Mouse (Mus musculus) heart, embryonic 15.5 days (tissue): ENCODE results near the gene 1700034I23Rik. TPM values are rescaled to one million over a fixed set of nuclear protein-coding genes. Genes with fewer than 3 reads are reported as not detected.
"Not testable (repeated sequence)": the region's sequence is repeated elsewhere in the genome, so short reads cannot be mapped to it uniquely, and the experiment has no call there.

Experiments
- ATAC-seq: fragments of 200-750 bp; cut with Nextera tagmentation; replicated peaks from 2 replicates; pipeline ENCODE4 v1.8.0; 2017; ENCODE audit warnings: low read depth, moderate TSS enrichment; ENCODE audit not compliant: insufficient number of reproducible peaks, insufficient read depth, low FRiP score
- H3K27ac ChIP-seq: fragments of 300-500 bp; sonication (generic); 2 replicates; pipeline ENCODE4 v1.5.1; 2015; ENCODE audit warnings: mild to moderate bottlenecking, inconsistent platforms
- H3K27me3 ChIP-seq: fragments of 300-500 bp; sonication (generic); 2 replicates; pipeline ENCODE4 v1.6.1; 2015; ENCODE audit warnings: inconsistent platforms
- H3K36me3 ChIP-seq: fragments of 300-500 bp; sonication (generic); 2 replicates; pipeline ENCODE4 v1.6.1; 2015; ENCODE audit warnings: mild to moderate bottlenecking, inconsistent platforms
- H3K4me1 ChIP-seq: fragments of 300-500 bp; sonication (generic); replicated peaks from 2 replicates; pipeline ENCODE4 v1.6.1; 2015; ENCODE audit warnings: inconsistent platforms
- H3K4me2 ChIP-seq: fragments of 300-500 bp; sonication (generic); 2 replicates; pipeline ENCODE4 v1.6.1; 2015; ENCODE audit warnings: inconsistent platforms, mild to moderate bottlenecking, moderate library complexity
- H3K4me3 ChIP-seq: fragments of 300-500 bp; sonication (generic); 2 replicates; pipeline ENCODE4 v1.5.1; 2015; ENCODE audit warnings: mild to moderate bottlenecking, inconsistent platforms
- H3K9ac ChIP-seq: fragments of 300-500 bp; sonication (generic); 2 replicates; pipeline ENCODE4 v1.6.1; 2015; ENCODE audit warnings: mild to moderate bottlenecking, inconsistent platforms
- H3K9me3 ChIP-seq: fragments of 300-500 bp; sonication (generic); replicated peaks from 2 replicates; pipeline ENCODE4 v1.6.1; 2016; ENCODE audit warnings: inconsistent platforms
- WGBS: fragments of 180-500 bp; shearing (Covaris S2); methylation state at CpG from one replicate; pipeline ENCODE4 v1.1.7; 2015; ENCODE audit warnings: mixed read lengths; 5-methylcytosine and 5-hydroxymethylcytosine counted together
- polyA plus RNA-seq: library from polyadenylated mRNA; unstranded; fragments of >200 nt; fragmentation: Nextera tagmentation; extraction: Ambion mirVana; gene quantifications from 2 replicates; pipeline ENCODE4 v1.2.1, GENCODE M21; 2015

The 1700034I23Rik gene
- polyA plus RNA-seq: 0.13 TPM in 2 replicates

DNA sequence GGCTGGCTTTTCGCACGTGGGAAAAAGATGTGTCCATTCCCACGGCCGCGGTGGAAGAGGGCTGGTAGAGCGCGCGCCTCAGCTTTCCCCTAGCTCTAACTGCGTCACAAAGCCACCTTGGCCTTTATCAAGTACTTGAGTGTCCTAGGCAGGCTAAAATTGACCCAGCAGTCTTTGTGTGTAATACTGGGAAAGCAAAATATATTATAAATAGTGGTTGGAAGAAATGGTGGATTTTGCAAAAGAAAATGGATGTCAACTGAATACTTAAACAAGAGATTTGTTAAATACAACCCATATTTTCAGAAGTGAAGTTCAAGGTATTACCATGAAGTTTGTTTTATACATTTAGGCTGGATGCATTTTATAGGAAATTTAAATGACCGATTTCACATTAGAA lies at the start of gene 1700034I23Rik:
Gene 1700034I23Rik (minus strand): TSS at position 101 of the 400 bp plus-strand sequence.
- H3K4me1 ChIP-seq: not testable (repeated sequence)

DNA sequence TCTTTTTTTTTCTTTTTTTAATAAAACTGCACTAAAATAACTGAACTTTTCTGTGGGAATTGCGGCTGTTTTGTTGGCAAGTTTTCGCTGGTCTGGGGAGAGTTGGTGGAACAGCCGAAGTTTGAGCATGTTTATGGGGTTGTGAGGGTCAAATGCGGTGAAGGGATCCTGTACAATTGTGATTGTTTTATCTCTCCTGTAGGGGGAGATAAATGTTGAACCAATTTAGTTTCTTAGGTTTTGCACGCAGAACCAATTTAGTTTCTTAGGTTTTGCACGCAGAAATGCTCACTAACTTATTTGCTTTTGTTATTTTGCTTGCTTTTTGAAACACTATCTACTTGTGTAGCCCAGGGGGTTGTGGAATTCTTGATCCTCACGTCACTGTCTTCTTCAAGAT lies 49.0 kb upstream of the 1700034I23Rik start:
- Histone ChIP-seq H3K9ac (peak overlapping the region; percentile 85), H3K9me3 (no peaks in the 10 kb centered on the region), H3K4me3 (peak overlapping the region; percentile 84), H3K27ac (peak overlapping the region; percentile 93; the same call in 1 of the 2 replicates), H3K4me1 (peaks cover 6% of the 10 kb centered on the region), H3K4me2 (peak overlapping the region; percentile 96), H3K27me3 (0 out of 2 replicates have a peak, but pooled peaks cover 2% of the 10 kb centered on the region), H3K36me3 (no peaks in the 10 kb centered on the region)
- ATAC-seq: no peak
- WGBS: 10% methylated on average over 7 of the region's 7 CpGs

More for the DNA sequence above, at the start of gene 1700034I23Rik:
- not testable (repeated sequence) for H3K4me2 ChIP-seq, H3K4me3 ChIP-seq, H3K9me3 ChIP-seq, H3K36me3 ChIP-seq, H3K27me3 ChIP-seq, ATAC-seq, H3K27ac ChIP-seq, H3K9ac ChIP-seq
- WGBS: 89% methylated on average over 7 of the region's 10 CpGs

DNA sequence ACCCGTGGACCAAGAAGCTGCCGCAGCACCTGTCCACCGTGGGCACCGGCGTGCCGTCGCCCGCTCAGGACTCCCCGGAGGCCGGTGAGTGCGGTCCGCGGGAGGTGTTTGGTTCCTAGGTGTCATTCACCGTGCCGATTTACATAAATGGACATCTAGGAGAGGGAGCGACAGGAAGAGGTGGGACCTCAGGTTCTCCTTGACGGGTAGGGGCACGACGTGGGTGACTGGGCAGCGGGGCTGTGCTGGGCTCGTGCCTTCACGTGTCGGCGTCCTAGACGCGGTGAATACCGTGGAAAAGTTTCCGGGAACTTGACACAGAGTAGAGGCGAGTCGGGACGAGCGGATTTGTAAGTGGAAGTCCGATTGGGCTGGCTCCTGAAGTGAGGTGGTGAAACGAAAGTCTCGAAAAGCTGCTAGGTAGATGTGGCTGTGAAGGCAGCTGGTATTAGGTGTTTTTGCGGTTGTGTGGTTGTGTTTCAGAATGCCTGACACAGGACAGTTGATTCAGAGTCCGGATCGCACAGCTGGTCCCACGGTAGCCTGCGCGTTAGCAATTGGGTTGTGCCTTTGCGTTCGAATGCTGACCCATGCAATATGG lies 48.4 kb upstream of the 1700034I23Rik start:
- H3K9me3 ChIP-seq: no peaks in the 10 kb centered on the region
- H3K27me3 ChIP-seq: 0 out of 2 replicates have a peak, but pooled peaks cover 2% of the 10 kb centered on the region
- no peaks in the 10 kb centered on the region for H3K36me3 ChIP-seq
- peak overlapping the region; percentile 85 for H3K9ac ChIP-seq
- ATAC-seq: no peak; the same call in 1 of the 2 replicates
- H3K4me2 ChIP-seq: peak overlapping the region; percentile 96
- peaks cover 6% of the 10 kb centered on the region for H3K4me1 ChIP-seq
- H3K4me3 ChIP-seq: peak overlapping the region; percentile 84
- under 1% methylated on average over 43 of the region's 43 CpGs for WGBS
- peak overlapping the region; percentile 93 for H3K27ac ChIP-seq

DNA sequence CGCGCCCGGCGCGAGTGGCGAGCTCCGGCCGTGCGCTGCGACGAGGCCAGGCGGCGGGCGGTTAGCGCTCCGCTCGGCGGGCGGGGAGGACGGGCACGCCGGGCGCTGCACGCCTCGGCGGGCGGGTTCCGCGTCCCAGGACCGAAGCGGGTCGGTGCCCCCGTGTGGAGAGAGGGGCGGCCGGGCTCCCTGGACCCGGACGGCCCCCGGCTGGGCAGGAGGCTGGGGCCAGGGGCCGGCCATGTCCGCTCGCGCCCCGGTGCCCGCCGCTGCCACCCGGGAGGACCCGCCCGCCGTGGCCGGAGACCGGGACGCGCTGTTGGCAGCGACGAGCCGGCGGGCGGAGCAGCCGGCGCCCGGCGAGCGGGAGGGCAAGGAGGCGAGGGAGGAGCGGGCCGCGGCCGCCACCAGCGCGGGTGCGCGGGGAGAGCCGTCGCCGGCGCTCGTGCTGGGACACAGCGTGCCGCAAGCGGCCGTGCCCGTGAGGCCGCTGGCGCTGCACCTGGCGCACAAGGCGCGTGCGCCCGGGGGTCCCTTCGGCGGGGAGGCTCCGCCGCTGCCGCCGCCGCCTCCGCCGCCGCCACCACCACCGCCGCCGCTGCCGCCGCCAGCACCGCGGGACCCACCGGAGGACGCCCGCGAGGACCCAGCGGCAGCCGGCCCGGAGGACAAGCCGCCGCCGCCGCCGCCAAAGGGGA lies 47.7 kb upstream of the 1700034I23Rik start:
- peak overlapping the region; percentile 93 for H3K27ac ChIP-seq
- ATAC-seq: peak; percentile 5; the same call in 1 of the 2 replicates
- no peaks in the 10 kb centered on the region for H3K36me3 ChIP-seq
- H3K4me3 ChIP-seq: peak overlapping the region; percentile 84
- peaks cover 6% of the 10 kb centered on the region for H3K4me1 ChIP-seq
- no peaks in the 10 kb centered on the region for H3K9me3 ChIP-seq
- H3K9ac ChIP-seq: peak overlapping the region; percentile 85
- H3K4me2 ChIP-seq: peak overlapping the region; percentile 96
- H3K27me3 ChIP-seq: 0 out of 2 replicates have a peak, but pooled peaks cover 2% of the 10 kb centered on the region
- WGBS: under 1% methylated on average over 104 of the region's 118 CpGs

DNA sequence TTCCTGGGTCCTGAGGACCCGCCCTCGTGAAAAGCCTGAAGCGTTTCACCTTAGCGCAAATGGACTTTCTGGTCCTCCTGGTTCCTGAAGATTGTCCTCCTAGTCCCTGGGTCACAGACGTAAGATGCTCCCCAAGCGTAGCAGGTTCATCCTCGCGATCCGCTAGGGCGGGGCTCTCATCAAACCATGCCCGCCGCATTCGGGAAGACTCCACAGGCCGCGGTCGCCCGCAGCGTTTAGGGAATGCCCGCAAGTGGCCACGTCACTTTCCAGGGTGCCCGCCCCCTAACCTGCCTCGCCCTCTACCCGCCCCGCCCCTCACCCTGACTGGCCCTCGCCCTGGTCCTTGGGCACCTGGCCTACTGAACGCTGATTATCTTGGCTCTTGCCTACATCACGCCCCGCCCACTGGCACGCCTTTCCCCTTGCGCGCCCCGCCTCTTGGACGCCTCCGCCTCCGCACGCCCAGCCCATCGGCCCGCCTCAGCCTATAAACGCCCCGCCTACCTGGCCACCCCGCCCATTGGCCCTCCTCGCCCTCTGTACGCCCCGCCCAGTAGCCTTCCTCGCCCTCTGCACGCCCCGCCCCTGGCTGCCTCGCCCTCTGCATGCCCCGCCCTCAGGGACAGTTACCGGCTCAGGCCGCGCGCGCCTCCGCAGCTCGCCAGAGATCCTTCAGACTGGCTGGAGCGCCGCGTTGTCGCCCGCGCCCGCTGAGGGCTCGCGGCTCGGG lies 47.0 kb upstream of the 1700034I23Rik start, which contains the start of gene Larp1b:
Gene Larp1b (plus strand): TSS at position 659 of the 733 bp plus-strand sequence.
- Histone ChIP-seq H3K36me3 (no peaks in the 10 kb centered on the region), H3K9me3 (no peaks in the 10 kb centered on the region), H3K4me2 (peak within 1 kb of the TSS; percentile 96), H3K9ac (peak within 1 kb of the TSS; percentile 85), H3K4me3 (peak within 1 kb of the TSS; percentile 84), H3K4me1 (peaks cover 6% of the 10 kb centered on the region), H3K27ac (peak within 1 kb of the TSS; percentile 93), H3K27me3 (0 out of 2 replicates have a peak, but pooled peaks cover 2% of the 10 kb centered on the region)
- WGBS: under 1% methylated on average over 66 of the region's 66 CpGs
- ATAC-seq: peak; percentile 96

DNA sequence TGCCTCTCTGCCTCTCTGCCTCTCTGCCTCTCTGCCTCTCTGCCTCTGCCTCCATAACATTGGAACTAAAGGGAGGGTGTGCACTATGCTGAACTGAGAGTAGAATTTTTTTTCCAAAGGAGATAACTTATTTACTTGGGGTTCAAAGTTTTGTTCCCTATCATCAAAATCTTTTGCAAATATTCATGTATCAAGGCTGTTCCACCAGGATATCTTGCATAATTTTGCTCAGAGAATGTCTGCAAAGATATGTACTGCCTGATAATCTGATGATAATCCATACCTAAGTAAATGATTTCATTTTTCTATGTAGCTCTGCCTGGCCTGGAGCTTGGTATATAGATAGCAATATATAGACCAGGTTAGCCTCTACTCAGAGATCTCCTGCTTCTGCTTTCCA lies 36.7 kb upstream of the 1700034I23Rik start:
- H3K36me3 ChIP-seq: peaks cover 10% of the 10 kb centered on the region
- no peak overlapping the region for H3K4me2 ChIP-seq
- no peak for ATAC-seq

DNA sequence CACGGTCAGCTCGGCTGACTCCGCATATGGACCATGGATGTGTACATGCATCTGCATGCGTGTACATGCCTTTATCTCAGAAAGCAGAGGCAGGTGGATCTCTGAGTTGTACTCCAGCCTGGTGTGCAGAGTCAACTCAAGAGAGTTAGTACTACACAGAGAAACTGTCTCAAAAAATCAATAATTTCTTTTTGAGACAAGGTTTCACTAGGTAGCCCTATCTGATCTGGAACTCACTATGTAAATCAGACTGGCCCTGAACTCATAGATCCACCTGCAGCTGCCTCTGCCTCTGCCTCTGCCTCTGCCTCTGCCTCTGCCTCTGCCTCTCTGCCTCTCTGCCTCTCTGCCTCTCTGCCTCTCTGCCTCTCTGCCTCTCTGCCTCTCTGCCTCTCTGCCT lies 36.2 kb upstream of the 1700034I23Rik start:
- no peak overlapping the region for H3K4me3 ChIP-seq
- no peaks in the 10 kb centered on the region for H3K27me3 ChIP-seq
- H3K36me3 ChIP-seq: peaks cover 14% of the 10 kb centered on the region
- no peak overlapping the region for H3K27ac ChIP-seq
- no peaks in the 10 kb centered on the region for H3K9me3 ChIP-seq
- H3K9ac ChIP-seq: no peak overlapping the region
- ATAC-seq: no peak
- WGBS: 89% methylated on average over 4 of the region's 4 CpGs
- H3K4me1 ChIP-seq: no peaks in the 10 kb centered on the region
- no peak overlapping the region for H3K4me2 ChIP-seq

More for the DNA sequence above, 36.7 kb upstream of the 1700034I23Rik start:
- H3K9me3 ChIP-seq: no peaks in the 10 kb centered on the region
- H3K27me3 ChIP-seq: no peaks in the 10 kb centered on the region
- no peak overlapping the region for H3K27ac ChIP-seq
- no peaks in the 10 kb centered on the region for H3K4me1 ChIP-seq
- H3K9ac ChIP-seq: no peak overlapping the region
- H3K4me3 ChIP-seq: no peak overlapping the region

DNA sequence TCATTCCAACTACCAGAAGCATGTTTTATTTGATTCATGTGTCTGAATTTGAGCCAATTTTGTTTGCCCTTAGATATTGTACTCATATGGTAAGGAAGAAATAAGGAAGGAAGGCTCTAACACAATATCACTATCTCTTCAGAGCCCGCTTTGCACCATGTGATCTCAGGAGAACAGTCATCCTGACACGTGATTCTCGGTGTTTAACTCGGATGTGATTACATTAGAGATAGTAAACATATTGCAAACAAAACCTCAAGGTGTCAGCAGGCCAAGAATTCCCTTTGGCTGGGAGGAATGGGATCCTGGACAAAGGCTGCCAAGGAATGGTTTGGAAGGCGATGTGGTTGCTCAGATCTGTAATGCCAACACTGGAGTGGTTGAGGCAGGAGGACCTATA lies 35.8 kb upstream of the 1700034I23Rik start:
- Histone ChIP-seq H3K4me3 (no peak overlapping the region), H3K27ac (no peak overlapping the region), H3K27me3 (no peaks in the 10 kb centered on the region), H3K36me3 (peaks cover 17% of the 10 kb centered on the region), H3K9ac (no peak overlapping the region), H3K9me3 (no peaks in the 10 kb centered on the region), H3K4me2 (no peak overlapping the region), H3K4me1 (no peaks in the 10 kb centered on the region)
- no peak for ATAC-seq
- WGBS: 75% methylated on average over 5 of the region's 5 CpGs

DNA sequence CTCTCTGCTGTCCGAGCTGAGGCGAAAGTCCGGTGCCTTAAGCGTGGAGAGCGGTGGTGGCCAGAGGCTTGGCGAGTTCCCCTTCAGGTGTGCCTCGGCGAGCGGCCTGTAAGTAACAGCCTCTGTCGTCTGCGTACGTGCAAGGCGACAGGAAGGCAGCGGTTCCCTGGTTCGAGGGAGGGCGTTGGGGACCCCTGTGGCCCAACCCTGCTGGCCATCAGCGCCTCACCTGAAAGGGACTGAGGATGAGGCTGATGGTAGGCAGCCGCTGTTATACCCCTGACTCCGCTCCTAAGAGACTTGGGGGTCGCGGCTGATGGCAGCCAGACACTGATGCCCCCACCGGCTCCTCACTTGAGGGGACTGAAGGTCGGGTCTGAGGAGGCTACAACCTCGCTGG lies 8.0 kb downstream of the 1700034I23Rik start:
- peak overlapping the region; percentile 88 for H3K4me2 ChIP-seq
- not testable (repeated sequence) for ATAC-seq, H3K27me3 ChIP-seq, H3K9me3 ChIP-seq, H3K4me1 ChIP-seq, H3K36me3 ChIP-seq
- under 1% methylated on average over 20 of the region's 24 CpGs for WGBS
- peak overlapping the region; percentile 69 for H3K9ac ChIP-seq
- H3K4me3 ChIP-seq: peak overlapping the region; percentile 71
- H3K27ac ChIP-seq: peak overlapping the region; percentile 62

DNA sequence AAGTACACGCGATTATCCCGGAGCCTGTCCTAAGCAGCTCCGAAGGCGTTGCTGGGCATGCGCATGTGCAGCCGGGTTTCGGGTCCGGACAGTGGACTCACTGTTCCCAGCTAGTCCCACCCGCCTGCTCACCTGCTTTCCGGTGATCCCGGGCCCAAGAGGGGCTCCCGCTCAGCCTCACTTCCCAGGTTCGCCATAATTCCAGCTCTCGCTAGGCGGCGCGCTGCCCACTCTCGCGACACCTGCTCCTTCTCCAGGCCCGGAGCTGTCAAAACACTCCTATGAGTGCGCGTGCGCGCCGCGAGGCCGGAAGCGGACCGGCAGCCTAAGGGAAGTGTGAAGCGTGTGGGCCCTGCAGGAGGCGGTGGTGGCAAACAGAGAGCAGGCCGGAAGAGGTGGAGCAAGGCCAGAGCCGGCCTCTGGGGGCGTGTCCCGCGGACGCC lies 8.5 kb downstream of the 1700034I23Rik start:
- Histone ChIP-seq H3K27ac (peak overlapping the region; percentile 73), H3K9ac (peak overlapping the region; percentile 66), H3K4me3 (peak overlapping the region; percentile 71), H3K4me2 (peak overlapping the region; percentile 64)
- not testable (repeated sequence) for H3K36me3 ChIP-seq, H3K9me3 ChIP-seq, H3K27me3 ChIP-seq, H3K4me1 ChIP-seq
- WGBS: 0% methylated on average over 38 of the region's 38 CpGs
- ATAC-seq: peak; percentile 99

DNA sequence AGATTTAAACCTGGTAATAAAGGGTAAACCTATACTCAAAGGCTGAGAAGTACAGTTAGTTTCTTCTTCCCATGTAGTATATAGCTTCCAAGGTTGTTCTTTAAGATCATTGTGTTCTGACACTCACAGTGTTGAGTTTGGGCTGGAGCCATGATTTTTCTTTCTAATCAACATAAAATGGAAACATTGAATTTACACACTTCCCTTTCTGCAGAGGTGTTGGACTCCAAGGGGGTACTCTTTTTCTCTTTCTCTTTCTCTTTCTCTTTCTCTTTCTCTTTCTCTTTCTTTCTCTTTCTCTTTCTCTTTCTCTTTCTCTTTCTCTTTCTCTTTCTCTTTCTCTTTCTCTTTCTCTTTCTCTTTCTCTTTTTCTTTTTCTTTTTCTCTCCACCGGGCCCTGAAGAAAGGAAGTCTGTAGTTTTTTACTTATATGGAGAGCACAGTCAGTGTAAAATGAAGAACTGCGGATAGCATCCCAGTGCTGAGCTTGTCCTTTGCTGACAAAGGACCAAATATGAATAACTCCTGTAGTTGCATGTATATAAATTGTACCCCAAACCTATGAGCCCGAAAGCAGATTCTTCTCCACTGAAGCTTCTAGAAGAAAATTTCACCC lies 49.1 kb downstream of the 1700034I23Rik start:
- not testable (repeated sequence) for H3K4me2 ChIP-seq, H3K9ac ChIP-seq, H3K9me3 ChIP-seq, H3K27me3 ChIP-seq, H3K4me3 ChIP-seq, H3K36me3 ChIP-seq, H3K27ac ChIP-seq, ATAC-seq, H3K4me1 ChIP-seq
- 83% methylated on average over 3 of the region's 3 CpGs for WGBS
